In genomic region chr8:82027401-82027800, GRCm38 (mm10) we compare ENCODE assay signal across 9 mouse cellular contexts.
A peak's percentile ranks its signal among the peaks of the same experiment; 100 is the strongest.
DNase-seq lines count a peak whose midpoint lies in the region; ATAC-seq and TF ChIP-seq lines count a peak whose summit lies in the region.
"Had no signal": no experiment of that assay in that cellular context is flagged by ENCODE, and none has a peak within 500 bp of the region (broad histone marks: within the 10 kb centered on the region; RNA-seq: fewer than 3 reads in every experiment).

No protein-coding gene starts in this region.

- TF ChIP-seq CTCF in hindbrain, postnatal 0 days (IDR thresholded peaks at IDR 0.05; ENCODE audit: low read depth) = no peak

- H3K9me3 ChIP-seq in forebrain, embryonic 15.5 days = no peaks in the 10 kb centered on the region
- H3K9me3 ChIP-seq in forebrain, embryonic 10.5 days = no peaks in the 10 kb centered on the region
- H3K9me3 ChIP-seq in hindbrain, postnatal 0 days (ENCODE audit: low read length) = no peaks in the 10 kb centered on the region
- H3K9me3 ChIP-seq in midbrain, embryonic 16.5 days (replicated peaks; ENCODE audit: control insufficient read depth, low read length, poor library complexity, severe bottlenecking) = no peaks in the 10 kb centered on the region
- H3K9me3 ChIP-seq: limb, embryonic 12.5 days had no signal

- no peak overlapping the region for H3K9ac ChIP-seq in forebrain, embryonic 15.5 days (replicated peaks)
- no peak overlapping the region for H3K9ac ChIP-seq in hindbrain, postnatal 0 days (replicated peaks; ENCODE audit: low read length)
- H3K9ac ChIP-seq in midbrain, embryonic 16.5 days (ENCODE audit: low read depth, low read length) = no peak overlapping the region
- H3K9ac ChIP-seq: limb, embryonic 12.5 days had no signal

- H3K27ac ChIP-seq in forebrain, embryonic 15.5 days (replicated peaks) = no peak overlapping the region
- no peak overlapping the region for H3K27ac ChIP-seq in forebrain, embryonic 10.5 days
- H3K27ac ChIP-seq in hindbrain, postnatal 0 days = no peak overlapping the region
- no peak overlapping the region for H3K27ac ChIP-seq in midbrain, embryonic 16.5 days (ENCODE audit: low read length)
- H3K27ac ChIP-seq: limb, embryonic 12.5 days had no signal

- no peak overlapping the region for H3K4me2 ChIP-seq in forebrain, embryonic 15.5 days (replicated peaks)
- no peak overlapping the region for H3K4me2 ChIP-seq in hindbrain, postnatal 0 days (ENCODE audit: low read depth, low read length)
- no peak overlapping the region for H3K4me2 ChIP-seq in midbrain, embryonic 16.5 days (ENCODE audit: low read length)
- H3K4me2 ChIP-seq: limb, embryonic 12.5 days had no signal

- peaks cover 8% of the 10 kb centered on the region for H3K4me1 ChIP-seq in forebrain, embryonic 15.5 days
- no peaks in the 10 kb centered on the region for H3K4me1 ChIP-seq in forebrain, embryonic 10.5 days
- no peaks in the 10 kb centered on the region for H3K4me1 ChIP-seq in hindbrain, postnatal 0 days (ENCODE audit: insufficient read depth, low read length)
- peaks cover 4% of the 10 kb centered on the region; the same call in 1 of the 2 replicates for H3K4me1 ChIP-seq in midbrain, embryonic 16.5 days (ENCODE audit: control insufficient read depth, insufficient read depth, low read length)

- WGBS in forebrain, embryonic 15.5 days = 7% methylated on average over 3 of the region's 3 CpGs
- 76% methylated on average over 3 of the region's 3 CpGs for WGBS in forebrain, embryonic 10.5 days
- 24% methylated on average over 3 of the region's 3 CpGs for WGBS in hindbrain, postnatal 0 days
- WGBS in midbrain, embryonic 16.5 days = 34% methylated on average over 3 of the region's 3 CpGs

- ATAC-seq in forebrain, embryonic 15.5 days (replicated peaks) = peak; percentile 57
- peak; percentile 89 for ATAC-seq in hindbrain, postnatal 0 days
- ATAC-seq in midbrain, embryonic 16.5 days = peak; percentile 81
- no peak for ATAC-seq in granulocyte monocyte progenitor cell, adult 5-6 weeks (replicated peaks; ENCODE audit: poor library complexity, severe bottlenecking)

- no peak for DNase-seq in forebrain, embryonic 10.5 days (ENCODE audit: extremely low spot score, low spot score)
- DNase-seq in thymus, postnatal 14 days = peak; percentile 4
- DNase-seq in thymus, postnatal 0 days (ENCODE audit: low spot score) = no peak
- DNase-seq in hindbrain, postnatal 0 days (ENCODE audit: low spot score) = peak; percentile 72
- no peak for DNase-seq in adipocyte (ENCODE audit: low spot score)

- H3K4me3 ChIP-seq in forebrain, embryonic 15.5 days = no peak overlapping the region
- no peak overlapping the region for H3K4me3 ChIP-seq in forebrain, embryonic 10.5 days
- no peak overlapping the region for H3K4me3 ChIP-seq in hindbrain, postnatal 0 days (ENCODE audit: low read length)
- H3K4me3 ChIP-seq in midbrain, embryonic 16.5 days (ENCODE audit: low read depth, low read length) = no peak overlapping the region
- H3K4me3 ChIP-seq: limb, embryonic 12.5 days had no signal

- H3K36me3 ChIP-seq in forebrain, embryonic 15.5 days = no peaks in the 10 kb centered on the region
- no peaks in the 10 kb centered on the region for H3K36me3 ChIP-seq in forebrain, embryonic 10.5 days (replicated peaks)
- no peaks in the 10 kb centered on the region for H3K36me3 ChIP-seq in hindbrain, postnatal 0 days (ENCODE audit: insufficient read depth, low read length)
- no peaks in the 10 kb centered on the region for H3K36me3 ChIP-seq in midbrain, embryonic 16.5 days (ENCODE audit: control insufficient read depth, insufficient read depth, low read length)
- H3K36me3 ChIP-seq: limb, embryonic 12.5 days had no signal

- H3K27me3 ChIP-seq in forebrain, embryonic 15.5 days = no peaks in the 10 kb centered on the region
- H3K27me3 ChIP-seq in forebrain, embryonic 10.5 days (ENCODE audit: poor library complexity, severe bottlenecking) = no peaks in the 10 kb centered on the region
- H3K27me3 ChIP-seq in hindbrain, postnatal 0 days (ENCODE audit: insufficient read depth, low read length) = no peaks in the 10 kb centered on the region
- no peaks in the 10 kb centered on the region for H3K27me3 ChIP-seq in midbrain, embryonic 16.5 days (ENCODE audit: control insufficient read depth, insufficient read depth, low read depth, low read length)
- H3K27me3 ChIP-seq: limb, embryonic 12.5 days had no signal

Comparison
In these comparisons a context has a peak if more than half of its experiments do, and no peak if none do; other contexts are left out.
1. DNase-seq: peak in thymus, postnatal 14 days (single experiment) and hindbrain, postnatal 0 days (single experiment); none in forebrain, embryonic 10.5 days (single experiment), thymus, postnatal 0 days (single experiment) and adipocyte (single experiment).